In the genomic region with DNA sequence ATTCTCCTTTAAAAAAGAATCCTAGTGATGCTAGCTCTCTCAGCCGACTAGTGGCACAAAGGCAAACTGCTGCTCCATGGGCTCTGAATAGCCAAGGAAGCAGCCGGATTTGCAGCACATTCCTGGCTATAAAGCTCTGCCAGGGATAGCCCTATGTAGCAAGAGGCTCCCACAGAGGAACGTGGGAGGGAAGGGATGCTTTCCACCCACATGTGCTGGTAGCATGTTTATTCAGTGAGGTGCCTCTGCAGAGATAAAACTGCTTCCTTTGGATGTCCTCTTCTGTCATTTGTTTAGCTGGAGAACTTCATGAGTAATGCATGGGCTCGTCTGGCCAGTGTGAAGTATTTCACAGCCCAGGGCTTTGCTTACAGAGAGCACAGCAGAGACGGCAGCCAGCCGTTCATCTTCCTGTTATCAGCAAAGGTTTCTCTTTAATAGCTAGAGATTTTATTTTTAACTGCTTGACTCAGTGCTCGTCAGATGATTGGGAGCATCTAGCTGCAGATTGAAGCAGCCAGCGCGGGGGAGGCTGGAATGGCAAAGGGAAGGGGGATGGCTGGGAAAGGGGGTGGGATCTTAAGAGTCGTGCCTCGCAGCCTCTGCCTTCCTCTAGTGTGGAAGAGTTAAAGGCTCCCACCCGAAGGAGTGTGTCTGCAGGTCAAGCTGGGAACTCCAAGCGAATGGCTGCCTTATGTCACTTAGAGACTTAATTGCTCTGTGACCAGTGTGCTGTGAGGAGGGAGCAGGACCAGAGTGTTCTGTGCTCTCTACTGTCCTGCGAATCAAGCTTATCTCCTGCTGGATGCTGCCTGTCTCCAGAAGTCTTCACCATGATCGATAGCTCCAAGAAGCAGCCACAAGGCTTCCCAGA, we compare ENCODE assay signal across 8 mouse cellular contexts.
A peak's percentile ranks its signal among the peaks of the same experiment; 100 is the strongest.
DNase-seq lines count a peak whose midpoint lies in the region; ATAC-seq and TF ChIP-seq lines count a peak whose summit lies in the region.

No protein-coding gene starts in this region.

- 0 out of 2 replicates have a peak overlapping the region, but pooled peaks have one; percentile 34 for H3K27ac ChIP-seq in spleen, adult 2 months (ENCODE audit: insufficient read depth, low read length)
- H3K27ac ChIP-seq in forebrain, embryonic 15.5 days (replicated peaks) = peak overlapping the region; percentile 82
- H3K27ac ChIP-seq in liver, embryonic 14.5 days = no peak overlapping the region
- H3K27ac ChIP-seq in olfactory bulb, adult 2 months (ENCODE audit: insufficient read depth, low read depth, low read length) = peak overlapping the region; percentile 98

- TF ChIP-seq POLR2A in spleen, adult 2 months (IDR thresholded peaks at IDR 0.05; ENCODE audit: low read depth, low read length) = no peak
- TF ChIP-seq POLR2A in olfactory bulb, adult 2 months (IDR thresholded peaks at IDR 0.05; ENCODE audit: insufficient read depth, low read depth, low read length) = no peak

- no peaks in the 10 kb centered on the region for H3K36me3 ChIP-seq in spleen, adult 2 months (ENCODE audit: control insufficient read depth, insufficient read depth, low read length)
- H3K36me3 ChIP-seq in forebrain, embryonic 15.5 days = no peaks in the 10 kb centered on the region
- H3K36me3 ChIP-seq in liver, embryonic 14.5 days (replicated peaks; ENCODE audit: control insufficient read depth, insufficient read depth, low read depth) = no peaks in the 10 kb centered on the region

- no peaks in the 10 kb centered on the region for H3K27me3 ChIP-seq in spleen, adult 2 months (ENCODE audit: control insufficient read depth, insufficient read depth, low read length)
- H3K27me3 ChIP-seq in forebrain, embryonic 15.5 days = no peaks in the 10 kb centered on the region
- H3K27me3 ChIP-seq in liver, embryonic 14.5 days (ENCODE audit: control insufficient read depth, insufficient read depth, low read length) = no peaks in the 10 kb centered on the region

- no peak overlapping the region for H3K4me3 ChIP-seq in spleen, adult 2 months (ENCODE audit: extremely low read depth, insufficient read depth, insufficient read length)
- H3K4me3 ChIP-seq in forebrain, embryonic 15.5 days = peak overlapping the region; percentile 31
- H3K4me3 ChIP-seq in liver, embryonic 14.5 days (ENCODE audit: insufficient read depth in 1 of 2, low read depth in 2 of 2, low read length in 2 of 2) = no peak overlapping the region
- peak overlapping the region; percentile 73 for H3K4me3 ChIP-seq in olfactory bulb, adult 2 months (ENCODE audit: insufficient read depth, low read depth, low read length)

- H3K4me2 ChIP-seq in forebrain, embryonic 15.5 days (replicated peaks) = peak overlapping the region; percentile 47
- H3K4me2 ChIP-seq in liver, embryonic 14.5 days (ENCODE audit: low read depth) = peak overlapping the region; percentile 3; the same call in 1 of the 2 replicates

- peak; percentile 79 for ATAC-seq in forebrain, embryonic 15.5 days (replicated peaks)
- ATAC-seq in liver, embryonic 14.5 days (ENCODE audit: insufficient read depth) = no peak

- DNase-seq in spleen, adult 2 months (ENCODE audit: low read depth in 1 of 2, low spot score in 2 of 2) = no peak
- no peak for DNase-seq in spleen, adult 18-20 months
- peak; percentile 69 to 80 for DNase-seq in heart, postnatal 14 days
- peak; percentile 86 for DNase-seq in layer of hippocampus, adult 11-12 months (ENCODE audit: low spot score)
- no peak for DNase-seq in liver, embryonic 14.5 days (ENCODE audit: low read depth in 3 of 3, low spot score in 3 of 3)
- no peak for DNase-seq in spleen, postnatal 36 days (ENCODE audit: low spot score in 2 of 2)

- TF ChIP-seq EP300 in liver, embryonic 14.5 days (IDR thresholded peaks at IDR 0.05; ENCODE audit: low read depth) = no peak

- H3K9me3 ChIP-seq in forebrain, embryonic 15.5 days = no peaks in the 10 kb centered on the region
- H3K9me3 ChIP-seq in liver, embryonic 14.5 days (ENCODE audit: control insufficient read depth, low read length) = no peaks in the 10 kb centered on the region

- no peaks in the 10 kb centered on the region for H3K4me1 ChIP-seq in spleen, adult 2 months (ENCODE audit: control insufficient read depth, insufficient read depth, insufficient read length)
- H3K4me1 ChIP-seq in forebrain, embryonic 15.5 days = peaks cover 29% of the 10 kb centered on the region
- peaks cover 0 to 10% of the 10 kb centered on the region in 2 experiments; a peak in 2 of 4 replicates for H3K4me1 ChIP-seq in liver, embryonic 14.5 days (replicated peaks; ENCODE audit: control insufficient read depth in 2 of 2, insufficient read depth in 2 of 2, low read length in 1 of 2)
- peaks cover 3% of the 10 kb centered on the region for H3K4me1 ChIP-seq in olfactory bulb, adult 2 months (ENCODE audit: control insufficient read depth, insufficient read depth, low read length)

- peak overlapping the region; percentile 43 for H3K9ac ChIP-seq in forebrain, embryonic 15.5 days (replicated peaks)
- no peak overlapping the region for H3K9ac ChIP-seq in liver, embryonic 14.5 days (replicated peaks)

- 80% methylated on average over 15 of the region's 15 CpGs for WGBS in spleen, adult 2 months
- WGBS in forebrain, embryonic 15.5 days = 22% methylated on average over 15 of the region's 15 CpGs
- 26% methylated on average over 15 of the region's 15 CpGs for WGBS in liver, embryonic 14.5 days (ENCODE audit: insufficient replicate concordance)
- 5% methylated on average over 15 of the region's 15 CpGs for WGBS in olfactory bulb, adult 2 months

- intact Hi-C loops in heart, postnatal 14 days (cut with DNase I) = loop anchor here (2.0 kb wide), 2 partner anchors 101 to 197 kb away; partner anchors contain the start of gene Mrtfb

- TF ChIP-seq CTCF in spleen, adult 2 months (IDR thresholded peaks at IDR 0.05; ENCODE audit: extremely low read depth, insufficient read depth, insufficient read length, insufficient replicate concordance) = no peak
- TF ChIP-seq CTCF in liver, embryonic 14.5 days (IDR thresholded peaks at IDR 0.05; ENCODE audit: low read depth) = peak; percentile 32
- TF ChIP-seq CTCF in olfactory bulb, adult 2 months (IDR thresholded peaks at IDR 0.05; ENCODE audit: insufficient read depth, low read depth, low read length) = peak; percentile 44; the same call in 1 of the 2 replicates

Comparison
In these comparisons a context has a peak if more than half of its experiments do, and no peak if none do; other contexts are left out.
1. DNase-seq: peak in heart, postnatal 14 days (2 of 2) and layer of hippocampus, adult 11-12 months (single experiment); none in spleen, adult 2 months (0 of 2), spleen, adult 18-20 months (0 of 2), liver, embryonic 14.5 days (0 of 3) and spleen, postnatal 36 days (0 of 2).
2. H3K4me3 ChIP-seq: peak in forebrain, embryonic 15.5 days (single experiment) and olfactory bulb, adult 2 months (single experiment); none in spleen, adult 2 months (single experiment) and liver, embryonic 14.5 days (0 of 2).